Mouse (Mus musculus) retina, adult 2 months (tissue): ENCODE data around the gene Fzr1.

Experiments used
- DNase-seq: peaks from one replicate; pipeline ENCODE4 v3.0.0-alpha.2; 2012; ENCODE audit warnings: low read depth, low spot score

The Fzr1 gene

DNA sequence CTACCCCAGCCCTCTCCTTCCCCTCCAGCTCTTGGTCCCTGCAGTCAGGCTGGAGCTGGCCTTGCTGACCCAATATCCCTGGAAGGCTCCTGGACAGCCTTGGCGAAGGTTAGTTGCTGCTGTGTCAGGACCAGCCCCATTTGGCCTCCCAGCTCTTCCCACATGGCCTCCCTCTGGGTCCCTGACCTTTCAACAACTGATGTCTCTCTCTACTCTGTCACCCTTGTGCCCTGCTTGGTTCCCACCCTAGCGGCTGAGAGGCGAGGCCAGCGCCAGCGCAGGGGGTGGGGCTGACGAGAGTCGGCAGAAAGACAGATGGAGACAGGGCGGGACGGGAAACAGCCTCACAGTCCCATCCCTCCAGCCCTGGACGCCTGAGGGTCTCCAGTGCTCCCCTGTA is 49.9 kb downstream of the Fzr1 start, which contains the start of gene Tbxa2r:
Tbxa2r (plus strand) TSS at position 346 of the 400 bp plus-strand sequence.
- DNase-seq, result no peak

DNA sequence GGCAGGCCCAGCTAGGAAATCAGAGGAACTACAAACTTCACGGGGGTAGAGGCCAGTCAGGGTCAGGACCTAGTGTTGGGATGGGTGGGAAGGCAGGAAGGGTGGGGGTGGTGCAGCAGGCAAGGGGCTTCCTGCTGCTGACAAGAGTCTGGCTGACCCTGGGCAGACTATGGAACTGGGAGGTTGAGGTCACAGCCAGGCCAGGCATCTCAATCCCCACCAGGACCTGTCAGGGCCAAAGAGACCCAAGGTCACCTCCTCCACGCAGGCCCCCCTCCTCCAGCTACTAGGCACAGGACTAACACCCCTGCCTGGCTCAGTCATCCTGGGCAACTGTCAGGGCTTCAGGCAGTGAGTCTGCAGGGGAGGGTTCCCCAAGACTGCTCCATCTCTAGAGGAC is 50.4 kb downstream of the Fzr1 start:
- DNase-seq, result no peak

DNA sequence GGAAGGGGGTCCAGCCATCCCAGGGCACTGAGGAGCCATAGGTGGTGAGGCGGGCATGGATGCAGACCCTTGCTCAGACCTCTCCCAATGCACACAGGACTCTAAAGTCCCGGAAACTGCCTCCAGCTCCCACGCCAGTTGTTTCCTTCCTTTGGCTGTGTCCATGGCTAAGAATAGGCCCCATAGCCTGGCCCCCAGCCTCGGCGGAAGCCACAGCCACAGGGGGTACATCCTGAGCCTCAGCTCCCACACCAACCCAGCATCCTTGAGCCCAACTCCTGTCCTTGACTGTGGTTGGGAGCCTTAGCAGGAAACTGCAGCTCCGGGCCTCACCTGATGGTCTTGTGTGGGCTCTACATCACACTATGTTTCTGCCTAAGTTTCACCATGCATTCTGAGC is 51.5 kb downstream of the Fzr1 start:
- no peak for DNase-seq

DNA sequence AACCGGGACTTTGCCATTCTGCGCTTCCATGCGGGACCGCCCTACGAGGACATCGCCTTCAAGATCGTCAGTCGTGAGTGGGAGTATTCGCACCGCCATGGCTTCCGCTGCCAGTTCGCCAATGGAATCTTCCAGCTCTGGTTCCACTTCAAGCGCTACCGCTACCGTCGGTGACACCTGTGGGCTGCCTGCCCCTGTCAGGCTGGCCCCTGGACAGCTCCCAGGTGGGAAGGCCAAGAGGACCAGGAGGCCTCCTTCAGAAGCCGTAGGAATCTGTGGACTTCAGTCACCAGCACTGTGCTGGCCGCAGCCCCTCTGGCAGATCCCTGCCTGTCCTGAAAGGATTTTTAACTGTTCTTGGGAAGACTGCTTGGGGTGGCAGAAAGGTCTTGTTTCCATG is 52.5 kb downstream of the Fzr1 start:
- no peak for DNase-seq

DNA sequence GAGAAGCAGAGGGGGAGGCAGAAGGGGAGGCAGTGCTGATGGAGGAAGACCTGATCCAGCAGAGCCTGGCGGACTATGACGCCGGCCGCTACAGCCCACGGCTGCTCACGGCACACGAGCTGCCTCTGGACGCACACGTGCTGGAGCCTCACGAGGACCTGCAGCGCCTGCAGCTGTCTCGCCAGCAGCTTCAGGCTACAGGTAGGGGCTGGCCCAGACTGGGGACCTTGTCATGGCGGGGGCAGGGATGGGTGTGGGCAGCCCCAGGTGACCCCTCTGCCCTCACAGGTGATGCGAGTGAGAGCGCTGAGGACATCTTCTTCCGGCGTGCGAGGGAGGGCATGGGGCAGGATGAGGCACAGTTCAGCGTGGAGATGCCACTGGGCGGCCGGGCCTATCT is 53.1 kb downstream of the Fzr1 start:
- DNase-seq, result no peak

DNA sequence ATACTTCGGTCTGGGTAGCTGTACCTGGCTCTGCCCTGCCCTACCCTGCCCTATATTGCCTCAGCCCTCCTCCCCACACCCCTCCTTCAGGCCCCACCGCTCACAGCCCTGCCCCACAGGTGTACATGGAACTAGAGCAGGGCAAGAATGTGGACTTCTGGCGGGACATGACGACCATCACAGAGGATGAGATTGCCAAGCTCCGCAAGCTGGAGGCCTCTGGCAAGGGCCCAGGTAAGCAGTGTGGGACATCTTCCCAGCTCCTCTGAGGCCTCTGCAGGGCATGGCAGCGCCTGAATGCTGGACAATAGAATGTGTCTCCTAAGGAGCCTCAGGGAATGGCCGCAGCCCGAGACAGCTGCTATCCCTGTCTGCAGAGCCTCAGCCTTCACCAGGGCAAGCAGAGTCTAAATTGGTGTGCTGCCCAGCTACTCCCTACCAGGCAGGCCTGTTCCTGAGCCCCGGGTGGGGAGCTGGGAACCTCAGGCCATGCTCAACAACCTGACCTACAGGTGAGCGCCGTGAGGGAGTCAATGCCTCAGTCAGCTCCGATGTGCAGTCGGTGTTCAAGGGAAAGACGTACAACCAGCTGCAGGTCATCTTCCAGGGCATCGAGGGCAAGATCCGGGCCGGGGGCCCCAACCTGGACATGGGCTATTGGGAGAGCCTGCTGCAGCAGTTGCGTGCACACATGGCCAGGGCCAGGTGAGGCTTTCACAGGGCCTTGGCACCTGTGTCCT is 54.4 kb downstream of the Fzr1 start:
- no peak for DNase-seq

DNA sequence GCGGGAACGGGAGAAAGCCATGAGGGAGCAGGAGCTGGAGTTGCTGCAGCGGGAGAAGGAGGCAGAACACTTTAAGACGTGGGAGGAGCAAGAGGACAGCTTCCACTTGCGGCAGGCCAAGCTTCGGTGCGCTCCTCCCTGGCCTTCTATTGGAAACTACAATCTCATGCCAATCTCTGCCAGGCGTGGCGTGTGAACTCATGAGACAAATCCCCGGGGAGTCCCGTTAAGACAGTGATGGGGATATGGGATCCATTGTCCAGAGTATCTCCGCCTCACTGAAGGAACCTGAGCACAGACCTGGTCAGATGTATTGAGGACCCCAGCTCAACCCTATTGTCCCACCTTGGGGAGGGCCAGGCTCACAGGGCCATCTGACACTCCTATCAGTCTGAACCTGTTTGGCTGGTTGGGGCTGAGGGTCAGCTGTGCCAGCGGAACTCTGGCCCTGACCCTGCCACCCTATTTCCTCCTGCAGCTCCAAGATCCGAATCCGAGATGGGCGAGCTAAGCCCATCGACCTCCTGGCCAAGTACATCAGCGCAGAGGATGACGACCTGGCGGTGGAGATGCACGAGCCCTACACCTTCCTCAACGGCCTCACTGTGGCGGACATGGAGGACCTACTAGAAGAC is 55.1 kb downstream of the Fzr1 start:
- no peak for DNase-seq

DNA sequence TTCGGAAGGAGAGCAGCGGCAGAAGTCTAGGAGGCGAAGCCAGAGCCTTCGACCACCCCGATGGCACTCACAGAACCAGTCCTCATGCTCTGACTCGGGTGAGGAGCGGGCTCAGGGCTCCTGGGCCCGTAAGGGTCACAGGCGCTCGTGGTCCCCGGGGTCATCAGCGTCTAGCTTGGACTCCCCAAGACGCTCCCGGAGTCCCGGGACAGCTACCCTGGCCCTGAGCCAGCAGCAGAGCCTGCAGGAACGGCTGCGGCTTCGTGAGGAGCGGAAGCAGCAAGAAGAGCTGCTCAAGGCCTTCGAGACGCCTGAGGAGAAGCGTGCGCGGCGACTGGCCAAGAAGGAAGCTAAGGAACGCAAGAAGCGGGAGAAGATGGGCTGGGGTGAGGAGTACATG is 55.9 kb downstream of the Fzr1 start:
- DNase-seq, result no peak

DNA sequence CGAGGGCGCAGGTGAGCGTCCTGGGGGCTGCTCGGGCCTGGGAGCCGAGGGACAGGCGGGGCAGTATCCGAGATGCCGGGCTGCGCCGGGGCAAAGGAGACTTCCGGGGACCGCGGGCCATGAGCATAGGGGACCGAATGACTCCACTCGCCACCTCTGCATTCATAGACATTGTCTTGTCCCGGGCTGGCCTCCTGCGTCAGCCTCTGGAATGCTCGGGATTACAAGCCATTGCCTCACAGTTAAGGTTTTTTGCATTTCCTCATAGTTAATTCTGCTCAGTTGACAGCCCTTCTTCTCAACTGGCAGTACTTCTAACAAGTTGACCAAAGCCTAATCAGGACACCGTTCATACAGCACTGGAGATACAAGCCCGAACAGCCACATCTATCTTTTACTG is 56.9 kb downstream of the Fzr1 start:
- no peak for DNase-seq

DNA sequence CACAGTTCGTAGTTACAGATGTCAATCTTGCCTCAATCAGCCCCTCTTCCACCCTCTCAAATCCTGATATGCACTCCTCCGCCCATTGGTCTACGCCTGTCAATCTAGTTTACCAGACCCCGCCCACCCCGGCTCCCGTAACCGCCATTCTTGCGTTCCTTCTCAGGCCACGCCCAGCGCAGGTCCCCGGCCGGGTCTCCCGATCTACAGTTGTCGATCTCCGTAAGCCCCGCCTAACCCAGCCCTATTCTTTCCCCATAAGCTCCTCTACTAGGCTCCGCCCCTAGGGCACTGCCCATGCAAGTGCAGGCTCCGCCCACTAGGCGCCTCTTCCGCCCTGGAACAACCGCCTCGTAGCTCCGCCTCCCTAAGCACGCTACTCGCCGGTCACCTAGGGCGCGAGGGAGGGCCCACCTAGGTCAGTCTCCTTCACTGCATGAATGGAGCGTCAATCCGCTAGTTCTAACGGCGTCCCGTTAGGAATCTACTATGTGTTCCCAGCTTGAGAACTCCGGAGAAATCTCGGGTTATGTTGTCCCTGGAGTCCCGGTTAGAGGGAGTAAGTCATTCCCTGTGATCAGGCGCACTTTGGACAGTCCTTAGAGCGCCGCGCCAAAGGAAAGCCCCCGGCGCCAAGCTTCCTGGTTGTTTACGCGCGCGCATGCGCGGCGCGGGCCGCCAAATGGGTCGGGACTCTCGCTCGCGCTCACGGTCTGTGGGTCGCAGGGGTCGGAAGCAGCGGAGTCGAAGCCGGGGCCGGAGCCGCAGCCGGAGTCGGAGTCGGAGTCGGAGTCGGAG is 57.6 kb downstream of the Fzr1 start, which contains the start of gene Cactin:
Cactin (plus strand) TSS at position 554 of the 798 bp plus-strand sequence.
- DNase-seq, result peak; percentile 100

DNA sequence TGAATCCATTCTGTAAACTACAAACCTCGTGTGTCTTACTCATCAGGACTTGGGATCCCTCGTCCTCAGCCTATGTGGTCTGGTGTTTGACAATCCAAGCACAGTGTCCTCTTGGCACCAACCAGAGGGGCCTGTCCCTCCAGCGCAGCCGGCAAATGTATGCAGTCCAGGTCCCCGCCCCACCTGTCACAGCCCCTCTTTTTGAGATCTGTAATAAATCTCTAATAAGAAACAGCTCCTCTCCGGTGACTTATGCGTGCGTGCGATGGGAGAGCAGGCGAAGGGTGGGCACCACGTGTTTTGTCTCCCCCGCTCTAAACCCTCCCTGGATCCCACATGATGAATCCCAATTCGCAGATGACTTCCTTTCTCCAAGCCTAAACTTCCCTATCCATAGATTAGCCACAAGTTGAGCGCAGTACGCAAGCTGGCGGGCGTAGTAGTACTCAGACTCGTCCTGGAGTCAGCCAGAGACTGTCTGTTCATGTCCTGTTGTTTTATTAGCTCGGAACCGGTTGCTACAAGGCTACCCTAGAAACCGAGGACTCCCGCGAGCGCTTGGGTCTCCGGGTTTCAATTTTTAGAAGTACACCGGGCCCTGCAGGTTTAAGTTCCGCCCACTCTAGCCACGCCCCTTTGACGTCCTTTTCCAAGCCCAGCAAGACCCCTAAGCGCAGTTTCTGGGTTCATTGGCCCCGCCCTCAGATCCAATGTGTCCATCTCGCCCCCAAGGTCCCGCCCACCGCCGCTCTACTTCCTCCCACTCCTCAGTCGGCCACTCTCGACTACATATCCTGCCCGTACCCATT is 58.4 kb downstream of the Fzr1 start:
- DNase-seq, result no peak

DNA sequence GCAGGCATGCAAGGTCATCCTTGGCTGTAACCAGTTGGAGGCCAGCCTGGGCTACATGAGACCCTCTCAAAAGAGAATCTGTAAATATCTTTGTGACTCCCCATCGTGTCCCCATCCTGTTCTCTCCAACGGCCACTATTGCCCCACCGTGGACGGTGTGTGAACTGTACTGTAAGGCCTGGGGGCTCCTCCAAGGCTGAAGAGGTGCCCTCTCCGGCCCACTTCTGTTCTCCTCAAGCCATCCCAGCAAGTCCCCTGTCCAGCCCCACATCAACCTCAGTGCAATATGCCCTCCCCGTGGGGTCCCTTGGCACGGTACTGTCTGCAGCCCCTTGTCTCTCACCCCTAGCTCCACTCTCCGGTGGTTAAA is 59.0 kb downstream of the Fzr1 start:
- DNase-seq, result no peak

DNA sequence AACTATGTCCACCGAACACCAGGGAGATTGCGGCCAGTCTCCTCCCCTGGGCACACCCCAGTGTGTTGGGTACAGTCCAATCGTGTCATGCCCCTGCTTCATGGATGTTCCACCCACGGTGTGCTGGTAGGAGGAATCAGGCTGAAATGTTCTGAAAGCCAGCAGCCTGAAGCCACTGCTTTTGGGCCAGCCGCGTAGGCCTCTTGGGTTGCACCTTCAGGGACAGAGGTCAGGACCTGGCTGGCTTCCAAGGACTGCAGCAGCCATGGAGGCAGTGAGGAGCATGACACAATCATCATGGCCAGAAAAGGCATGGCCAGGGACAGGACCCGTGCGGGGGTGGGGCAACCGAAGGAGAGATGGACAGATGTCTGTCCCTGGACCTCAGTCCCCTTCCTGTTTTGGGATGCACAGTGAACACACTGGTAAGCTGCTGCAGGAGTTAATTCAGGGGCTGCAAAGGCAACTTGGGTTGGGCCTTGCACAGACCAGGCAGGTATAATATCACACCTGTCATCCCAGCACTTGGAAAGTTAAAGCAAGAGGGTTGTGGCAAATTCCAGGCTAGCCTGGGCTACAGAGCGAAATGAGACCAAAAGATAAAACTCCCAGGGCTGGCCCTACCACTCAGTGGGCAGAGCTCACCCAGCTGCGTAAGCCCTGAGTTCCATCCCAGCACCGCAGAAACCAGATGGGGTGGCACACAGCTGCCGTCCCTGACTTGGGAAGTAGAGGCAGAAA is 59.6 kb downstream of the Fzr1 start:
- DNase-seq, result no peak

DNA sequence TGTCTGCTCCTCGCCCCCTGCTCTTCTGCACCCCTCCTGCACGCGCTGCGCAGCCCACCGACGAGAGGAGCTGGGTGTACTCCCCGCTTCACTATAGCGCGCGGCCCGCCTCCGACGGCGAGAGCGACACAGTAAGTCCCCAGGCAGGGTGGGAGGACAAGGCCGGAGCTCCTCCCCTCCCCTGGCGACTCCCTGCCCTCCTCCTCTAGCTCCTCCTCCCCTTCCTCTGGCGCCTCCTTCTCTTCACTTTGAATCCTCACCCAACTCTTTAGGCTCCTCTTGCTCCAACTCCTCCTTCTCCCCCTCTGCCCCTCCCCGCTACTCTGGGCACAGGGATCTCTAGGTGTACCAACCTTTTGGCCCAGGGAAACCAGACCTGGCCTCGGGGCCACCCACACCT is 61.0 kb downstream of the Fzr1 start:
- no peak for DNase-seq

DNA sequence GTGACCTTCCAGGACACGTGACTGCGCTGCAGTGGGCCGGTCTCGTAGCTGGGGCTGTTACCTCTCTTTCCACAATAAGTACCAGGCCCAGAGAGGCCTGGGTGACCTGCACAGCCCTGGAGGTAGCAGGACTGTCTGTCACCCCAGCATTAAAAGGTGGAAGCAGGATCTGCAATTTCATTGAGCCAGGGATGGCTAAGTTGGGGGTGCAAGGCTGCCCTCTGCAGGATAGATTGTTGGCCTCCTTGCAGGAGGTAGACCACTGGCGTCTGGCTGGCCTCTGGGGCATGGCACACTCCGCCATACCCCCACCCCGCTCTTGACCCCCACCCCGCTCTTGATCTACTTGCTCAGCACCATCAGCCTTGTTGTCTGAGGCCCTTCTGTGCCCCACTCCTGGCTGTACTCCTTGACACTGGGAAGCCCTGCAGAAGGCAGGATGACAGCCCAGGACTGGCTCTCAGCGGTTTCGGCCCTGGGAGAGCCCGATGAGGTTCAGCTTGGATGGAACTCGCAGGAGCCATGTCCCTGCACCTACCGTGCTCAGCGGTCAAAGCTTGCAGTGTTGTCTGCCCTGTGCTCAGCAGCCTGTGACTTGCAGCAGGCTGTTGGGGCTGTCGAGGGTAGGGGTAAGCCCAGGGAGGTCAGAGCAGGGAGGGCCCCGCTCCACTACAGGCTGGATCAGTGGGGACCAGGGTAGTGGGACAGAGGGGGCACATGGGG is 61.8 kb downstream of the Fzr1 start:
- no peak for DNase-seq
